Mouse (Mus musculus) cerebellum, adult 2 months (tissue): Measurements from ENCODE around the gene Ankrd6. TPM values are rescaled to one million over a fixed set of nuclear protein-coding genes. Genes with fewer than 3 reads are reported as not detected.

Experiments used
- DNase-seq, 2 experiments: peaks; one replicate each; pipeline ENCODE4 v3.0.0; 2021
- H3K27ac ChIP-seq: fragments of 200-500 bp; 2 replicates; pipeline ENCODE4 v1.5.1; 2012; ENCODE audit warnings: low read length, control low read depth, inconsistent platforms; ENCODE audit not compliant: insufficient read depth
- H3K27me3 ChIP-seq: fragments of 200-500 bp; 2 replicates; pipeline ENCODE4 v1.6.1; 2012; ENCODE audit warnings: inconsistent platforms, mild to moderate bottlenecking, low read length, moderate library complexity; ENCODE audit not compliant: control insufficient read depth, insufficient read depth
- H3K4me1 ChIP-seq: fragments of 200-500 bp; 2 replicates; pipeline ENCODE4 v1.6.1; 2011; ENCODE audit warnings: low read length; ENCODE audit not compliant: control insufficient read depth, insufficient read depth
- H3K4me3 ChIP-seq: fragments of 200-500 bp; replicated peaks from 2 replicates; pipeline ENCODE3; 2011; ENCODE audit warnings: mild to moderate bottlenecking, low read depth, low read length, control low read depth; ENCODE audit not compliant: insufficient read depth
- CTCF ChIP-seq: fragments of 200-500 bp; IDR thresholded peaks from 2 replicates; pipeline ENCODE4 v1.5.1; 2011; ENCODE audit warnings: low read depth, mild to moderate bottlenecking, control low read depth, low read length, moderate library complexity, borderline replicate concordance; ENCODE audit not compliant: insufficient read depth
- POLR2A ChIP-seq: fragments of 200-500 bp; IDR thresholded peaks from 2 replicates; pipeline ENCODE4 v1.6.1; 2011; ENCODE audit warnings: low read length, control low read depth, borderline replicate concordance; ENCODE audit not compliant: insufficient read depth
- WGBS: fragments of 180-500 bp; shearing (Covaris S2); methylation state at CpG from one replicate; pipeline ENCODE4 v1.1.7; 2018; 5-methylcytosine and 5-hydroxymethylcytosine counted together
- polyA plus RNA-seq: library from polyadenylated mRNA; depleted of rRNA; stranded (reverse); fragments of >200 nt; gene quantifications from 2 replicates; pipeline ENCODE4 v1.2.3, GENCODE M21; 2012

Ankrd6 gene
- polyA plus RNA-seq, 1 experiment, result 9.4 TPM

DNA sequence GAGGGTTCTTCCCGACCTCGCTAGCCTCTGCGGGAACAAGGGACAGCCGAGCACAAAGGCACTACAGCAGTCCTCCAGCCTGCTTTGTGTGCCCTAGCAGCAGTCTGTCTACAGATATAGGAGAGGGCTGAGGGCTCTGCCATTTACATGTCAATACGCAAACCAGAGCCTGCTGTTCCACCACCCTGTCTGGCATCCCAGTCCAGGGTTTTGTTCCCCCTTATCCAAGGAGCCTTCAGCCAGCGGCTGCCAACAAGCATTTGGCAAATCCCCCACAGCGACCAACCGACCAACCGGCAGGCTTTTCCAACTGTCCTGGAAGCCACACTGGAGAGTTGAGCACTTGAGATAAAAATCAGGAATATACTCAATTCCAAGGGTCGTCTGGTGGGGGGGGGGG, 27.2 kb downstream of the Ankrd6 start:
- Histone ChIP-seq H3K27ac (no peak overlapping the region), H3K4me3 (peak overlapping the region; percentile 2)
- WGBS, result 8% methylated on average over 10 of the region's 10 CpGs

DNA sequence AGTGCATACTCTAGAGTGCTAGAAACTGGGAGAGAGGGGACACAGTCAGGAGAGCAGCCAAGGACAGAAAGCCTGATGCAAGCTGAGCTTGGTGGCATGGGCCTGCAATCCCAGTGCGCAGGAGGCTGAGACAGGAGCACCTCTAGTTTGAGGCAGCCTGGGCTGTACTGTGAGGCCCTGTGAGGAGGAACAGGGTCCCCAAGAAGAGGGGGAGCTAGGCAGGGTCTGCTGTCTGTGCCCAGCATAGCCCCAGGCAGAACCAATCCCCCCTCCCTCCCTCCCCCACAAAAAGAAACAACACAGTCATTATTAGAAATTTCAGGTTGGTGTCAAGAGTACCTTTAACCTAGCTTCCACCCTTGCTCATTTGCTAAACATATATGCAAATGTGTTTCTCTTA, 27.8 kb downstream of the Ankrd6 start:
- WGBS, result 100% methylated on average over 1 of the region's 1 CpGs
- H3K27ac ChIP-seq, result no peak overlapping the region
- H3K4me3 ChIP-seq, result no peak overlapping the region
- no peak for DNase-seq
- no peaks in the 10 kb centered on the region for H3K27me3 ChIP-seq
- H3K4me1 ChIP-seq, result no peaks in the 10 kb centered on the region; the same call in 1 of the 2 replicates
- TF ChIP-seq CTCF (no peak), POLR2A (no peak)

More for the DNA sequence above, 27.2 kb downstream of the Ankrd6 start:
- no peak for TF ChIP-seq CTCF
- TF ChIP-seq POLR2A, result no peak
- no peaks in the 10 kb centered on the region; the same call in 1 of the 2 replicates for H3K4me1 ChIP-seq
- H3K27me3 ChIP-seq, result no peaks in the 10 kb centered on the region
- DNase-seq, result peak; percentile 22 to 27

DNA sequence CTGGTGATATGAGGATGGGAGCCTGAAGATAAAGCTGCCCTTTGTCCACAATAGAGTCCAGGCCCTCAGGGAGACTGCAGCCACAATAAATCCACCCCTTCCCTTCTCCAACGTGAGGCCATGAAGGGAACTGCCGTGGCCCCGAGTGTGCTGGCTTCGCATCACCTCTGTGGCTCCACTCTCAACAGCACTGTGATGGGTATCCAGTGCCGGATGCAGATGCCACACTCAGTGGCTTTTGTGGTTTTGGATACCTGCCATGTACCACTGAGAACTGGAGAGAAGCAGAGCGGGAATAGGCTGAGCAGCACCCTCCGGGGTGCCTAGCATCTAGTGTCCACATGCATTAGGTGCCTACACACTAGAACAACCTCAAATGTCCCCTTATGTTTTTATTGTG, 29.8 kb downstream of the Ankrd6 start:
- WGBS, result 60% methylated on average over 7 of the region's 7 CpGs
- no peak overlapping the region for H3K4me3 ChIP-seq
- no peaks in the 10 kb centered on the region for H3K27me3 ChIP-seq
- no peak for DNase-seq
- TF ChIP-seq CTCF, result no peak
- no peak for TF ChIP-seq POLR2A
- no peaks in the 10 kb centered on the region; the same call in 1 of the 2 replicates for H3K4me1 ChIP-seq
- H3K27ac ChIP-seq, result no peak overlapping the region

DNA sequence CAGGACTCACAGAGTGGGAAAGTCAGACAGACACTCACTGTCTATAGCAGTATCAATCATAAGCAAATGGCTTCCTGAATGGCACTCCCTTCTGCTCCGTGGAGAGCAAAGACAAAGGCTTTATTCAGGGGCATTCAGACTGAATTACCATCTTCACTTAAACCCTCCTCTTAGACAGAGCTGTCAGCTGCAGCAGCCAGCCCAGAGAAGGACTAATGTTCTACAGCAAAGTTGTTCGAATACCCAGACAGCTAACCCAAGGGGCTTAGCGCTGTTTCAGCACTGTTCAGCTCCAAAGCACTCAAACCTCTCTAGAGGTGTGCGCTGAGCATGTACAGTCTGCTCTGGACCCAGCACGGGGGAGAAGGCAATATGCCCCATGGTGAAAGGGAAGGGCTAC, 32.1 kb downstream of the Ankrd6 start:
- 52% methylated on average over 5 of the region's 5 CpGs for WGBS
- no peak for TF ChIP-seq CTCF
- TF ChIP-seq POLR2A, result no peak
- H3K27me3 ChIP-seq, result no peaks in the 10 kb centered on the region
- H3K4me3 ChIP-seq, result no peak overlapping the region
- DNase-seq, result no peak
- no peaks in the 10 kb centered on the region; the same call in 1 of the 2 replicates for H3K4me1 ChIP-seq
- H3K27ac ChIP-seq, result no peak overlapping the region

DNA sequence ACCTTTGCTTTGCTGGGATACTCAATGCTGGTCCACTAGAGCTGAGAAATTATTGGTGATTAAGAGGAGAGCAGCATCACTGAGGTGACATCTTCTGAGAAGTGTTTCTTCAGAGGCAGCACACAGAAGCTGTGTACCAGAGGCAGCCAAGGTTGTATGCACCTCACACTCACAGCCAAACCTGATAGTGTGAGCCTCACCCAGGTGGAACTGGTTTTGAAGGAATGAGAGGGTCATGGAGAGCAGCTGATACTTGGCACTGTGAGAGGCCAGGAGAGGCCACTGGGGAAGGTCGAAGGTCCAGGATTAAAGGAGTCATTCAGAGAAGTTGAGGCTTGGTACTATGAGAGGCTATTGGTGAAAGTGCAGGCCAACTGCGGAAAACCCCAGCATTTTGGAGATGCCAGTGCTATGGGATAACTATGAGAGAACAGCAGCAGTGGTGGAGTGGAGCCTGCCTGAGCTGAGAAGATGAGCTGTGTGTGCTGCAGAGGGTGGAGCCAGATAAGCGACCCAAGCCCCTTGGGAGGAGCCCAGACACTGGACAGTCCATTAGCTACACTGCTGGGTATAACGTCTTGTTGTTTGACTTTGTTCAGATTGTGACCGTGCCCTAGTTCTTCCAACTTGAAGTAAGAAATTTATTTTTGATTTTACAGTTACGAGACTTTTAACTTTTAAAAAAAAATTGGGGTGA, 33.8 kb downstream of the Ankrd6 start:
- no peak for DNase-seq
- TF ChIP-seq POLR2A (no peak), CTCF (no peak)
- Histone ChIP-seq H3K4me3 (no peak overlapping the region), H3K27me3 (no peaks in the 10 kb centered on the region), H3K4me1 (no peaks in the 10 kb centered on the region; the same call in 1 of the 2 replicates), H3K27ac (no peak overlapping the region)
- 72% methylated on average over 6 of the region's 6 CpGs for whole genome bisulfite sequencing

DNA sequence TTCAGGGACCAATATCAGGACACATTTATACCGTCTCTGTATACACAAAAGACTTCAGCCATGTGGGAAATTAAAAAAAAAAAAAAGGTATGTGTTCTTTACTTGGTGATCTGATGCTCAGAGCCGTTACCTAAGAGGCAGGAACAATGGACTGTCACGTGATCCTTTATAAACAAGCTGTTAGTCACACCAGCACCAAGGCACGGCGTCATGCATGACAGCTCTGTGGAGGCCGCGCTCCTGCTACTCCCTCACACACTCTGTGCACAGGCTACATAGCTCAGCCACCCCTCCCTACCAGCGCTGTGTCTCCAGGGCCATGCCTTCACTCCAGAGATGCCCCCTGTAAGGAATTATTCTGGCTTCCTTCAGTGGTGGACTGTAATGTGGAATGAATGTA, 34.7 kb downstream of the Ankrd6 start:
- no peak for DNase-seq
- TF ChIP-seq POLR2A, result no peak
- no peak for TF ChIP-seq CTCF
- Histone ChIP-seq H3K4me1 (no peaks in the 10 kb centered on the region; the same call in 1 of the 2 replicates), H3K27ac (no peak overlapping the region), H3K4me3 (no peak overlapping the region), H3K27me3 (no peaks in the 10 kb centered on the region)
- 30% methylated on average over 8 of the region's 8 CpGs for WGBS

DNA sequence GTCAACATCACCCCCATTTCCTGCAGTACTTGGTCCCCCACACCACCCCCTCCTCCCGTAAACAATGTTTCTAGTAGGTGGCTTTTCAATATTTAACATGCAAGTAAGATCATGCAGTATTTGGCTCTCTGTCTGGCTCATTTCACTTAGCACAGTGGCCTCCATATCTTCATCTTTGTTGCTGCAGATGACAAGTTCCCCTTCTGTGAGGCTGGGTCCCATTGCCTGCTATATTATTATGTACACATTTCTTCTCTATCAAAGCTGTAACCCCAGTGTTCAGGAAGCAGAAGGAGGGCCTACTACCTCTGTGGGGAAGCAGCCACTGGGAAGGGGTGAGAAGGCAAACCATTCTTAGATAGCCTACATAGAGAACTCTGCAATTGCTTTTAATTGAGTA, 40.6 kb downstream of the Ankrd6 start:
- Histone ChIP-seq H3K27ac (no peak overlapping the region), H3K4me3 (no peak overlapping the region), H3K4me1 (no peaks in the 10 kb centered on the region), H3K27me3 (no peaks in the 10 kb centered on the region)
- no peak for DNase-seq
- 94% methylated on average over 1 of the region's 1 CpGs for WGBS
- TF ChIP-seq POLR2A (no peak), CTCF (no peak)

DNA sequence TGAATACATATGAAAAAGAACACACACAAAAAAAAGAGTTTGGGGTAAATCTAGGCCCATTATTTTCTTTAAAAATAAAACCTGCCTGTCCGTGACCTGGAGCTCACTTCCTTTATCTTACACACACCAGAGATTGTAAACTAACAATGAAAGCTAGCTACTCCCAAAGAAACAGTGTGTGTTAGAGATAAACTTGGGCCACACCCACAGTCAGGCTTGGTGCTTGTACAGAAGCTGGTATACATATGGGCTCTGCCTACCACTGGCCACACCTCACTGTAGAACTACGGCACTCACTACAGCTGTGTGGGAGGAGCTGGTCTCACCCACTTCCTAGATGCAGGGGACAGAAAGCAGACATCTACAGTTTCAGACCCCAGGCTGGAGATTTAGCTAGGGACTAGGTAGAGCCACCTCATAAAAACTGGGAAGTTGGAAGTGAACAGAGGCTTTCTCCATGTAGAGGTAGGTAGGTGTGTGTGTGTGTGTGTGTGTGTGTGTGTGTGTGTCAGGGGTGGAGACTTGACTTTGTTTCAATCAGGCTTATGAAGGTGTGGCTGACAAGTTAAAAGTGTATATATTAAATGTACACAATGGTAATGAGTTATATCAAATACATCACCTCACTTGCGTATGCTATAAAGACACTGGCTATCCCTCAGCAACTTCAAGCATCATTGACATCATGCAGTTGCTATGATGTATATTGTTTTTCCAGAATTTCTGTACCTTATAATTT, 41.2 kb downstream of the Ankrd6 start:
- 94% methylated on average over 3 of the region's 3 CpGs for WGBS
- no peak overlapping the region for H3K27ac ChIP-seq
- no peaks in the 10 kb centered on the region for H3K4me1 ChIP-seq
- no peak overlapping the region for H3K4me3 ChIP-seq
- no peaks in the 10 kb centered on the region for H3K27me3 ChIP-seq
- TF ChIP-seq CTCF (no peak), POLR2A (no peak)
- no peak for DNase-seq
